Mouse (Mus musculus) gastrocnemius, postnatal 36 days (tissue): Measurements from ENCODE around the gene Snx18. TPM values are rescaled to one million over a fixed set of nuclear protein-coding genes. Genes with fewer than 3 reads are reported as not detected.

ENCODE experiments used
- total RNA-seq, 2 experiments: library from RNA; stranded (reverse); gene quantifications; 2 replicates each; pipeline ENCODE4 v1.2.3; 2021

Gene Snx18
- total RNA-seq, 2 experiments from 2014 or later = 9.3 TPM

Other genes with a start within 250 kb of the Snx18 start
- gene Hspb3, start 45.1 kb upstream of the Snx18 start, total RNA-seq = 10 to 100 TPM; 40.3 to 40.8 TPM
- 1 to 10 TPM; 4.0 to 4.2 TPM for gene Arl15, start 175.9 kb upstream of the Snx18 start, total RNA-seq